Mouse (Mus musculus): ENCODE measurements around the gene Acpp. TPM values are rescaled to one million over a fixed set of nuclear protein-coding genes. Genes with fewer than 3 reads are reported as not detected.
A peak's percentile ranks its signal among the peaks of the same experiment; 100 is the strongest.

The Acpp gene
- polyA plus RNA-seq, 1 experiment from 2014 or later = 1.1 TPM

DNA sequence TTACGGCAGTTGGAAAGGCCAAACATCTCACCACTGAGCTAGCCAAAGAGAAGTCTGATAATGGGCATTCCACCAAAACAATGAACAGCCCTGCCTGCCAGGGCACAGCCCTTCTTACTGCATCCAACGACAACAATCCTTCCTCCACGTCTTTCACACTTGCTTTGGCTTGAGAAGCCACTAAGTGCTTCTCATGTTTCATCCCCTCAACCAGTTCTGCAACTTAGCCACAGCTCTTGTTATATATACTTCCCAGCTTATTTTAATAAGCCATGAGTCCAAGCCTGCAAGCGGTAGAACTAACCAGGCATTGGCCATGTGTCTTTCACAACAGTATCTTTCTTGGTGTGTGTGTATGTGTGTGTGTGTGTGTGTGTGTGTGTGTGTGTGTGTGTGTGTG is 8.9 kb downstream of the Acpp start:
- DNase-seq (ENCODE audit: low spot score) (peak; percentile 27), ATAC-seq (replicated peaks; ENCODE audit: insufficient number of reproducible peaks, low FRiP score, low TSS enrichment, low read depth) (no peak)
- no peaks in the 10 kb centered on the region for H3K9me3 ChIP-seq (replicated peaks; ENCODE audit: control insufficient read depth, low read length)
- no peak overlapping the region for H3K27ac ChIP-seq (replicated peaks; ENCODE audit: low read depth, low read length)
- no peaks in the 10 kb centered on the region for H3K27me3 ChIP-seq (ENCODE audit: control insufficient read depth, insufficient read depth, low read length)
- H3K4me2 ChIP-seq (ENCODE audit: low read depth, low read length) = no peak overlapping the region
- H3K36me3 ChIP-seq (replicated peaks; ENCODE audit: control insufficient read depth, insufficient read depth, low read depth, low read length) = no peaks in the 10 kb centered on the region
- WGBS = 69% methylated on average over 4 of the region's 4 CpGs
- H3K9ac ChIP-seq (replicated peaks; ENCODE audit: low read length) = no peak overlapping the region
- H3K4me1 ChIP-seq (ENCODE audit: control insufficient read depth, insufficient read depth, low read length) = no peaks in the 10 kb centered on the region
- H3K4me3 ChIP-seq (ENCODE audit: low read depth, low read length) = no peak overlapping the region

DNA sequence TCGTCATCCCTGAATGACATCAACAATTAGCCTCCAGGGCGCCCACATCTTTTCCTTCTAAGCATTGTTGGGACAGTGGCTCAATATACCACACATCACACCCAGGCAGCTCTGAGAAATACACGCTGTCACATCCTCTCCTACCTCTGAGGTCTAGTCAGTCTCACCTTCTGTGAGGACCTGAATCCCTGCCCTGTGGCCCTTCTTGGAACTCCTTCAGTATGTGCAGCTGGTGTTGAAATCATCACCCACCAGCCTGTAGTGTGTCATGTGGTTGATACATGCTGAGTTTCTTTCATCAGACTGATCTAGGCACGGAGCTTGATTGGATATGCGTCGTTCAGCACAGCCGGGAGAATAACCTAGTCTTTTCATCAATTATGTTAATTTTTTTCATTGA is 16.0 kb downstream of the Acpp start:
- no peak overlapping the region for H3K4me2 ChIP-seq (ENCODE audit: low read depth, low read length)
- no peak for ATAC-seq (replicated peaks; ENCODE audit: insufficient number of reproducible peaks, low FRiP score, low TSS enrichment, low read depth)
- H3K27ac ChIP-seq (replicated peaks; ENCODE audit: low read depth, low read length) = no peak overlapping the region
- no peak for DNase-seq (ENCODE audit: low spot score)
- H3K4me3 ChIP-seq (ENCODE audit: low read depth, low read length) = no peak overlapping the region
- no peak overlapping the region for H3K9ac ChIP-seq (replicated peaks; ENCODE audit: low read length)
- H3K4me1 ChIP-seq (ENCODE audit: control insufficient read depth, insufficient read depth, low read length) = no peaks in the 10 kb centered on the region
- H3K27me3 ChIP-seq (ENCODE audit: control insufficient read depth, insufficient read depth, low read length) = no peaks in the 10 kb centered on the region
- WGBS = 68% methylated on average over 7 of the region's 7 CpGs
- H3K36me3 ChIP-seq (replicated peaks; ENCODE audit: control insufficient read depth, insufficient read depth, low read depth, low read length) = no peaks in the 10 kb centered on the region
- H3K9me3 ChIP-seq (replicated peaks; ENCODE audit: control insufficient read depth, low read length) = no peaks in the 10 kb centered on the region

DNA sequence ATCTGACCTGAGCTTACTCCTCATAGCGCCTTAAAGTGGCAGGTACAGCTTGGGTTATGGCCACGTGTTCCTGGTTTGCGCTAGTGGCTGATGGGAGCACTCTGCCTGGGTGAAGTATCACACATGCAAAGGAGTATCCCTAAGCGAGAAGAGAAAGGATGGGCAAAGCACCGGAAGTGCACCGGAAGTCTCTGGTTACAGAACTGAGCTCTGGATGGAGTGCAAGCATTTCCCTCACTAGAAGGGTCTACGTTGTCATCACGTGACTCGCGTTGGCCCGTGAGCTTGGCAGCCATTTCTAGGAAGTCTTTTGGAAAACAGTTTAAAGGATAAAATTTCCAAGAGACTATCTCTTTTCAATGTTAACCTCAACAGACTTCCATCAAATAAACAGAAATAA is 21.2 kb downstream of the Acpp start:
- no peaks in the 10 kb centered on the region for H3K9me3 ChIP-seq (replicated peaks; ENCODE audit: control insufficient read depth, low read length)
- no peak overlapping the region for H3K4me3 ChIP-seq (ENCODE audit: low read depth, low read length)
- no peak overlapping the region for H3K27ac ChIP-seq (replicated peaks; ENCODE audit: low read depth, low read length)
- no peaks in the 10 kb centered on the region for H3K27me3 ChIP-seq (ENCODE audit: control insufficient read depth, insufficient read depth, low read length)
- H3K9ac ChIP-seq (replicated peaks; ENCODE audit: low read length) = no peak overlapping the region
- WGBS = 87% methylated on average over 11 of the region's 11 CpGs
- no peak overlapping the region for H3K4me2 ChIP-seq (ENCODE audit: low read depth, low read length)
- no peak for DNase-seq (ENCODE audit: low spot score)
- no peaks in the 10 kb centered on the region for H3K4me1 ChIP-seq (ENCODE audit: control insufficient read depth, insufficient read depth, low read length)
- H3K36me3 ChIP-seq (replicated peaks; ENCODE audit: control insufficient read depth, insufficient read depth, low read depth, low read length) = no peaks in the 10 kb centered on the region
- no peak for ATAC-seq (replicated peaks; ENCODE audit: insufficient number of reproducible peaks, low FRiP score, low TSS enrichment, low read depth)

DNA sequence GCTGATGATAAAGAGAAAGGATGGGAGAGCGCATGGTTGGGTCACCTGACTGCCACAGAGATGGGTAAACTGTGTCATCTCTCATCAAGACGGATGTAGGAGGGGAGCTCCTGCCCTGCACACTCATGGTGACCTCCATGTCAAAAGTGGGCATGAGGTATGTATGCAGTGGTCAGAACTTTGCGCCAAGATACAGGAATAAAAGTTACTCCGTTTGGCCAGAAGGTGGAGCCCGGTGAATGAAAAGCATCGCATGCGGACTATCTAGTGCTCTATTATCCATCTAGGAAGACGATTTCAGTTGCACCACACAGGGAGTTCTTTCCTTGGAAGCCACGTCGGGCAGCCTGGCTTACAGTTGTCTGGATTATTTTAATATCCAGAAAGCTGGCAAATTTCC is 22.0 kb downstream of the Acpp start:
- H3K4me1 ChIP-seq (ENCODE audit: control insufficient read depth, insufficient read depth, low read length) = no peaks in the 10 kb centered on the region
- no peaks in the 10 kb centered on the region for H3K36me3 ChIP-seq (replicated peaks; ENCODE audit: control insufficient read depth, insufficient read depth, low read depth, low read length)
- no peaks in the 10 kb centered on the region for H3K27me3 ChIP-seq (ENCODE audit: control insufficient read depth, insufficient read depth, low read length)
- peak; percentile 72 for ATAC-seq (replicated peaks; ENCODE audit: insufficient number of reproducible peaks, low FRiP score, low TSS enrichment, low read depth)
- no peak overlapping the region for H3K9ac ChIP-seq (replicated peaks; ENCODE audit: low read length)
- no peaks in the 10 kb centered on the region for H3K9me3 ChIP-seq (replicated peaks; ENCODE audit: control insufficient read depth, low read length)
- H3K4me2 ChIP-seq (ENCODE audit: low read depth, low read length) = no peak overlapping the region
- no peak overlapping the region for H3K4me3 ChIP-seq (ENCODE audit: low read depth, low read length)
- no peak overlapping the region for H3K27ac ChIP-seq (replicated peaks; ENCODE audit: low read depth, low read length)
- WGBS = 10% methylated on average over 10 of the region's 10 CpGs
- DNase-seq (ENCODE audit: low spot score) = peak; percentile 70

DNA sequence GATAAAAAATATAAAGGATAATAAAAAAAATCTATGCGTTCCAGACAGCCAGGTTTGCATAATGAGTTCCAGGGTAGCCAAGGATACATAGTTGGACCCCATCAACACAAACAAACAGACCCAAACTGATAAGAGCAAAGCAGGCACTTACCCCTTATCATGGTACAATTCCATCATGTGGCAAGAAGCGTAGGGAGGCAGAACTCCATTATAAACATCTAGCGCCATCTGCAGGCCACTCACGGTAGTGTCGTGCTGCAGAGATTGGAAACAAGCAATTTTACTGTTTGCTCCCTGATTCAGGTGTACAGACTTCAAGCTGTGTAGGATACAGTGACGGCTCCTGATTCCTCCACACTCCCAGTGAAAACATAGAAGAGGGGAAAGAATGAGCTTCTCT is 30.8 kb downstream of the Acpp start:
- H3K27ac ChIP-seq (replicated peaks; ENCODE audit: low read depth, low read length) = no peak overlapping the region
- ATAC-seq (replicated peaks; ENCODE audit: insufficient number of reproducible peaks, low FRiP score, low TSS enrichment, low read depth) = no peak
- no peak overlapping the region for H3K4me3 ChIP-seq (ENCODE audit: low read depth, low read length)
- H3K4me1 ChIP-seq (ENCODE audit: control insufficient read depth, insufficient read depth, low read length) = no peaks in the 10 kb centered on the region
- no peaks in the 10 kb centered on the region for H3K27me3 ChIP-seq (ENCODE audit: control insufficient read depth, insufficient read depth, low read length)
- DNase-seq (ENCODE audit: low spot score) = peak; percentile 85
- no peak overlapping the region for H3K4me2 ChIP-seq (ENCODE audit: low read depth, low read length)
- H3K36me3 ChIP-seq (replicated peaks; ENCODE audit: control insufficient read depth, insufficient read depth, low read depth, low read length) = no peaks in the 10 kb centered on the region
- H3K9me3 ChIP-seq (replicated peaks; ENCODE audit: control insufficient read depth, low read length) = no peaks in the 10 kb centered on the region
- WGBS = 16% methylated on average over 6 of the region's 6 CpGs
- no peak overlapping the region for H3K9ac ChIP-seq (replicated peaks; ENCODE audit: low read length)

DNA sequence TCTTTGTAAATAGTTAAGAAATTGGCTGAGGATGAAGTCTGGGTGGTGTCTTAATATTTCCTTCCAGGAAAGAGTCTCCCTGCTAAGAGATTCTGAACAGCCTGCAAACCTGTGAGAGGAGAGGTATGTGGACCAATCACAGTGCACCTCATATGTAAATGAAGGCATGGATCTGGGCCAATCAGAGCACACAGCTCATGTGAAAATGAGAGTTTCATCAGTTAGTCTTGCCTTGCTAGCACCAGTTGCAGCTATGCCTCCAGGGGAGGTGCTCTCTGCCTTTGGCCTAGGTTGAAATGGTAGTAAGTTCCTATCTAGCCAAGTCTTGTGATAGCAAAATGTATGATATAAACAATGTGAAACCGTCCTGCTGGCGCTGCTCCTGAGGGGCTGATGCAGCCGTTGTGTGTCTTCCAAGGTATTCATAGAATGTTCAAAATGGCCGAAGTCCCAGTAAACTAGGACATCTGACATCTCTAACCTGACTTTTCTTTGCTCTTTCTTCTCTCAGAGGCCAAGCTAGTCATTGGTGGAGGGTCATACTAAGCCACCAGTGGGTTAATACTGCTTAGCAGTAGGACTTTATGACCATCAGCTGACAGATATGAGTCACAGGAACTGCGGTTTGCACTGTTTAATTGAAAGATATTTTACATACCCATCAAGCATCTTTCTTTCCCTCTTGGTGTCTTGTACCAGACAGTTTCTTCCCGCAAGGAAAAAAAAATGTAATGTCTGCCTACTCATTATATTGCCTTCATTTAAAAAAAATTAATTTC is 32.0 kb downstream of the Acpp start:
- ATAC-seq (replicated peaks; ENCODE audit: insufficient number of reproducible peaks, low FRiP score, low TSS enrichment, low read depth) (no peak), DNase-seq (ENCODE audit: low spot score) (no peak)
- Histone ChIP-seq H3K9me3 (replicated peaks; ENCODE audit: control insufficient read depth, low read length) (no peaks in the 10 kb centered on the region), H3K9ac (replicated peaks; ENCODE audit: low read length) (no peak overlapping the region), H3K27me3 (ENCODE audit: control insufficient read depth, insufficient read depth, low read length) (no peaks in the 10 kb centered on the region), H3K4me3 (ENCODE audit: low read depth, low read length) (no peak overlapping the region), H3K4me1 (ENCODE audit: control insufficient read depth, insufficient read depth, low read length) (no peaks in the 10 kb centered on the region), H3K36me3 (replicated peaks; ENCODE audit: control insufficient read depth, insufficient read depth, low read depth, low read length) (no peaks in the 10 kb centered on the region), H3K27ac (replicated peaks; ENCODE audit: low read depth, low read length) (no peak overlapping the region), H3K4me2 (ENCODE audit: low read depth, low read length) (no peak overlapping the region)
- 91% methylated on average over 6 of the region's 6 CpGs for WGBS

DNA sequence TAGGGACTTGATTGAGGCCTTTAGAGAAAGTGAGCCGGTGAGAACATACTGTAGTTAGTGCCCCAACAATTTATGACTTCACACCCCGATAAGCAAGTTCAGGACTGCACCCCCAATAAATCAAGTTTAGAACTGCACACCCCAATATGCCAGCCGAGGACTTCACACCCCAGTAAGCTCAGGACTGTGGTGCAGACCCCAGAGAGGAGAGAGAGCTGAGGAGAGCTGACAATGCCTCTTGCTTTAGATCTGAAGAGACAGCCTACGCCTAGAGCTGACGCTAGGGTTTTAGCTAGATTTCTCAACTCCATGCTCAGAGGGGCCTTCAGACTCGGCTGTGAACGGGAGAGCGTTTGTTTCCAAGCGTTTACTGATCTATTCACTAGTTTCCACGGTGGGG is 32.7 kb downstream of the Acpp start:
- WGBS = 78% methylated on average over 10 of the region's 10 CpGs
- no peak overlapping the region for H3K4me3 ChIP-seq (ENCODE audit: low read depth, low read length)
- no peak for ATAC-seq (replicated peaks; ENCODE audit: insufficient number of reproducible peaks, low FRiP score, low TSS enrichment, low read depth)

DNA sequence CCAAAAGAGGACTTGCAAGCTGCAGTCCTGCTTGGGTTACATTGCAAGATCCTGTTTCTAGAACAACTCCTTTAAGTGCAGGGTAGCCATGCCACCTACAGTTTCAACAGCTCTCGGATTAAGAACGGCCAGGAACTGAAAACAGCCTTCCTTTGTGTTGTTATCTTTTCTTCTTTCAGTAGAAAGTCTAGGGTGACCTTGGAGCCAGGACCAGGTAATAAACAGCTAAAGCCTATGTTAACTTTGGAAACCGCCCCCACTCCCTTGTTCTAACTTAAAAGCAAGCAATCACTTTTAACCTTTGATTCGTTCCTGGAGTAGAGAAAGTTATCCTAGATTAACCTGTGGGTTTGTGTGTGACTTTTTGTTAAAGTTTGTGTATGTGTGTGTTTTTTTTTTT is 33.2 kb downstream of the Acpp start:
- DNase-seq (ENCODE audit: low spot score) (no peak), ATAC-seq (replicated peaks; ENCODE audit: insufficient number of reproducible peaks, low FRiP score, low TSS enrichment, low read depth) (no peak)
- Histone ChIP-seq H3K4me1 (ENCODE audit: control insufficient read depth, insufficient read depth, low read length) (no peaks in the 10 kb centered on the region), H3K4me2 (ENCODE audit: low read depth, low read length) (no peak overlapping the region), H3K4me3 (ENCODE audit: low read depth, low read length) (no peak overlapping the region), H3K36me3 (replicated peaks; ENCODE audit: control insufficient read depth, insufficient read depth, low read depth, low read length) (no peaks in the 10 kb centered on the region), H3K27me3 (ENCODE audit: control insufficient read depth, insufficient read depth, low read length) (no peaks in the 10 kb centered on the region), H3K9ac (replicated peaks; ENCODE audit: low read length) (no peak overlapping the region), H3K9me3 (replicated peaks; ENCODE audit: control insufficient read depth, low read length) (no peaks in the 10 kb centered on the region), H3K27ac (replicated peaks; ENCODE audit: low read depth, low read length) (no peak overlapping the region)
- 69% methylated on average over 4 of the region's 4 CpGs for WGBS

More for the DNA sequence above, 32.7 kb downstream of the Acpp start:
- no peaks in the 10 kb centered on the region for H3K9me3 ChIP-seq (replicated peaks; ENCODE audit: control insufficient read depth, low read length)
- H3K4me1 ChIP-seq (ENCODE audit: control insufficient read depth, insufficient read depth, low read length) = no peaks in the 10 kb centered on the region
- no peak overlapping the region for H3K4me2 ChIP-seq (ENCODE audit: low read depth, low read length)
- no peaks in the 10 kb centered on the region for H3K36me3 ChIP-seq (replicated peaks; ENCODE audit: control insufficient read depth, insufficient read depth, low read depth, low read length)
- DNase-seq (ENCODE audit: low spot score) = no peak
- H3K27me3 ChIP-seq (ENCODE audit: control insufficient read depth, insufficient read depth, low read length) = no peaks in the 10 kb centered on the region
- no peak overlapping the region for H3K9ac ChIP-seq (replicated peaks; ENCODE audit: low read length)
- no peak overlapping the region for H3K27ac ChIP-seq (replicated peaks; ENCODE audit: low read depth, low read length)

Data from embryonic facial prominence, embryonic 11.5 days (tissue).